Mouse (Mus musculus) CD4-positive, CD25-positive, alpha-beta regulatory T cell, adult 2 months (primary cell): ENCODE data around the gene Vdac1.
A peak's percentile ranks its signal among the peaks of the same experiment; 100 is the strongest.
"Not testable (repeated sequence)": the region's sequence is repeated elsewhere in the genome, so short reads cannot be mapped to it uniquely, and the experiment has no call there.

Source experiments
- DNase-seq: peaks from one replicate; pipeline ENCODE4 v3.0.0-alpha.2; 2012; ENCODE audit warnings: low read depth, low spot score

Gene Vdac1

GRCm38 (mm10) chr11:52370538-52370937 lies 9.9 kb downstream of the Vdac1 start:
- DNase-seq: no peak

- no peak for DNase-seq
Measured at GRCm38 (mm10) chr11:52373841-52374240, 13.2 kb downstream of the Vdac1 start.

- DNase-seq: peak; percentile 77
Measured at GRCm38 (mm10) chr11:52374340-52374739, 13.7 kb downstream of the Vdac1 start.

- no peak for DNase-seq
Measured at GRCm38 (mm10) chr11:52377579-52377978, 16.9 kb downstream of the Vdac1 start.

DNA sequence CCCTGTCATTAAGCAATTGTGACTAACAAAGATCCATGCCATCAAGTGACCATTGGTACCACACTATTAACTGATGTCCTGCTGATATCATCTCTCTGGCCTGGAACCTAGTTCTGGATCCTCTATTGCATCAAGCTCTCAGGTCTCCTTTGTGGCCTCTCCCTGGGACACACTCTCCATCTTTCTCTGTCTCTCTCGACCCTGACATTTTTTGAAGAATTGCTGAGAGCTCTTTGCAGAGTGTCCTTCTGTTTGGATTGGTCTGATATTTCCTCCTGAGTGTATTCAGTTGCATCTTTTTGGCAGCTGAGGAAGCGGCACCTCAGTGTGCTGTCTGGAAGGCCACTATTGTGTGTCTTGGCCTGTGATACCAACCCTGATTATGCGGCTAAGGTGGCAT lies 18.6 kb downstream of the Vdac1 start:
- no peak for DNase-seq

GRCm38 (mm10) chr11:52383741-52384140 lies 23.1 kb downstream of the Vdac1 start:
- DNase-seq: no peak

GRCm38 (mm10) chr11:52384667-52385066 lies 24.0 kb downstream of the Vdac1 start:
- peak; percentile 51 for DNase-seq

DNA sequence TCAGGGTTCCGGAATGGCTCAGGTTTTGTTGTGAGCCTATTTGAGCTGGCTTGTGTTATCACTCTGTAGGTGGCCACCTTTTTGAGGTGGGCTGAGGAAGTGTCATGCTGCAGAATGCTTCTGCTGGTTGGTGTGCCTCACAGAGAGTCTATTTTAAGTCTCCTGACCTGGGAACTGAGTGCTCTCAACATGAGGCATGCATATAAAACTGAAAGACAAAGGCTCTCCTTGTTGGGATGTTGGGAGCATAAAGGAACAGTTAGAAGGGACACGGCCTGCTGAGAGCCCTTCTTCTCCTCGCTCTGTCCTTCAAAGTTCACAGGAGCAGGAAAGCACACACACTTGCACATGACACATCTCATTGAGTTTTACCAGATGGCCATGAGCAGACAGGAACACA lies 26.2 kb downstream of the Vdac1 start:
- DNase-seq: no peak

DNA sequence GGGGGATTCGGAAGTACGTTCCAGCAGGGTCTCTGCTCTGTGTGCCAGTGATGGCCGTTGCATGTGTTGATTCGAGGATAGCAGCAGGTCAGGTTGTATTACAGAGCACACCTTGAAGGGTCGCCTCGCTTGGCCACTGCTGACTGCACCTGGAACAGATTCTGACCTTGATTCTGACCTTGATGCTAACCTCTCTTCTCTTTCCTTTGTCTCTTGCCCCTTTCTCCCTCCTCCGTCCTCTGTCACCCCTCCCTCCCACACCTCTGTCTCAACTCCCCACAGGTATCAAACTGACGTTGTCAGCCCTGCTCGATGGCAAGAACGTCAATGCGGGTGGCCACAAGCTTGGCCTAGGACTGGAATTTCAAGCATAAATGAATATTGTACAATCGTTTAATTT lies 27.5 kb downstream of the Vdac1 start:
- no peak for DNase-seq

DNA sequence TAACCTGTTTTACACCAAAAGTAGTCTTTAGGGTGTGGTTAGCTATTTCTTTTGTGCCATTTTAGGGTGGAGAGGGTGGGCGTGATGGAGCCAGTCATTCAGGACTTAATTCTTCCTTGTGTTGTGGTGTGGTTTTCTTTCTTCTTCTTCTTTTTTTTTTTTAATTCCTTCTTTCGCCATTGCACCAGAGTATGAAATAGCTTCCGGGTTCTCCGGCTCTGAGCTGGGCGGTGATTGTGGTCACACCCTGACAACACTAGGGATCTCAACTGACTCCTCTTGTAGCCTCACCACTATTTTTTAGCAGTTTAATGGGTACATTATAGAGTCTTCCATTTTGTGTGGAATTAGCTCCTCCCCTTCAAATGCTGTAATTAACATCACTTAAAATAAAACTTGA lies 28.3 kb downstream of the Vdac1 start:
- DNase-seq: not testable (repeated sequence)

GRCm38 (mm10) chr11:52389933-52390332 lies 29.3 kb downstream of the Vdac1 start:
- no peak for DNase-seq

DNA sequence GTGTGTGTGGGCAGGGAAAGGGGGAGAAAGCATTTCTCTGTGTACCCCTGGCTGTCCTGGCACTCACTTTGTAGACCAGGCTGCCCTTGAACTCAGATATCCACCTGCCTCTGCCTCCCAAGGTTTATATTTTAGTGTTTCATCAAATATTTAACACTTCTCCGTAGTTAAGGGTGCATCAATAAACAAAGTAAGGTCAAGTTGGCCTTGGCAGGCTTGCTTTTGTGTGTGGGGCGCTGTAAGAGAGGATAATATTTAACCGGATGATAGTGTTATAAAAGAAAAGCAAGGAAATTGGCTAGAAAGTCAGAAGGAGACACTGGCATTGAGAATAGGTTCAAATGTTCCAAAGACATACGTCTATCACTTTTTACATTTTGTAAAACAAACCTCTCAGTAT lies 33.8 kb downstream of the Vdac1 start:
- DNase-seq: no peak

DNA sequence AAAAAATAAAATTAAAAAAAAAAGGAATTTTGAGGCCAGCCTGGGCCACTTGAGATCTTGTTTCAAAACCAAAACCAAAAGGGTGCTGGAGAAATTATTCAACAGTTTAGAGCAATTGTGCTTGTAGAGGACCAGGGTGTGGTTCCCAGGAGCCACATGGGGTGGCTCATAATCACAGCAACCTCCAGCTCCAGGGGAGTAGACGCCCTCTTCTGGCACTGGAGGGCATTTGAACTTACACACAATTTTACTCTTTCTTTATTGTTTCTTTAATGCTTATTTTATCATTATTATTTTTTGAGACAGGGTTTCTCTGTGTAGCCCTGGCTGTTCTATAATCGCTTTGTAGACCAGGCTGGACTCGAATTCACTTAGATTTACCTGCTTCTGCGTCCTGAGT lies 34.7 kb downstream of the Vdac1 start:
- DNase-seq: peak; percentile 52

DNA sequence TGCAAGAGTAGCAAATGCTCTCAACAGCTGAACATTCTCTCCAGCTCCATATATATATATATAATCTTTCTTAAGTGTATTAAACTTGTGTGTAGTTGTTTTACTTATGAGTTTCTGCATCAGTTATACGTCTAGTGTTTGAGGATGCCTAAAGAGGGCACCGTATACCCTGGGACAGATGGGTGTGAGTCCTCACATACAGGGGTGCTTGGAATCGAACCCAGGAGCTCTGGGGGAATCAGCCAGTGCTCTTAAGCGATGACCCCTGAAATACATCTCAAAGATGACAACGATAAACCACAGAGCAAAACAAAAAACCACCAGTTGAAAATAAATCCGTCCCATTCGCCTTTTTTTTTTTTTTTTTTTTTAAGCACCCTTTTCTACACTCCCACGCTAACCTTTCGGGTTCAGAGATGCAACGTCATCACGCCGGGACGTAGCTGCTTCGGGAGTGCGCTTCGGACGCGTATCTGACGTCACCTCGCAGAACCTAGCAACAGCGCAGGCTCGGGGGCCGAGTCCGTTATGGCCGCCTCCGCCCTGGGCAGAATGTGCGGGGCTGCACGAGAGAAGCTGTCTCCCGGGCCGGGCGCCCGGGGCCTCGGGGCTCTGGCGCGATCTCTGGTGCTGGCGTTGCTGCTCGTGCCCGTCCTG lies 35.4 kb downstream of the Vdac1 start, which contains the start of gene 9530068E07Rik:
9530068E07Rik (plus strand) TSS at position 489 of the 657 bp plus-strand sequence.
- peak; percentile 98 for DNase-seq

DNA sequence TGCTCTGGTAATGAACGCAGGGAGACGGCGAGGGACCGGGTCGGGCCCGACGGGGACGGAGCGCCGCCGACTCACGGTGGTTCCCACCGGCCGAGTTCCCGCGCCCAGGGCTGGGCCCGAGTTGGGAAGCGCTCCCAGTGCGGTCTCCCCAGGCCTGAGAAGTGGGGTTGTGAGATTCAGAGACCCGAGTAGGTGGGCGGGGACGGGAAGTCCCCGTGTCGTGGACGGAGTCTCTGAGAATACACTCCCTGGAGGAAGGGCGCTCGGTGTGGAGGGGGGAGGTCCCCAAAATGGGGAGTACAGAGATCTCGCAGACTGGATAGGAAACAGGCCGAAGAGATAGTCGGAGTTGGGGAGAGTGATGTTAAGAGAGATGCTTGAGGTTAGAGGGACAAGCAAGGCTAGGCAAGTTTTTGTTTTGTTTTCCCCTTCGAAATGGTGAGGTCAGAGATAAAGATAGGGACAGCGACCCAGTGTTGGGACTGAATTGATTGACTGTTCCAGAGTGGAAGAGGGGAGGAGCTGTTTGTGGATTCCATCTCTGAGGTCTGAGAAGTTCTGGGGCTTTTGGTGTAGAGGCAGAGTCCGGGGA lies 36.0 kb downstream of the Vdac1 start:
- peak; percentile 77 for DNase-seq

GRCm38 (mm10) chr11:52397385-52397987 lies 36.8 kb downstream of the Vdac1 start:
- peak; percentile 61 for DNase-seq

GRCm38 (mm10) chr11:52401476-52401875 lies 40.8 kb downstream of the Vdac1 start:
- DNase-seq: no peak

DNA sequence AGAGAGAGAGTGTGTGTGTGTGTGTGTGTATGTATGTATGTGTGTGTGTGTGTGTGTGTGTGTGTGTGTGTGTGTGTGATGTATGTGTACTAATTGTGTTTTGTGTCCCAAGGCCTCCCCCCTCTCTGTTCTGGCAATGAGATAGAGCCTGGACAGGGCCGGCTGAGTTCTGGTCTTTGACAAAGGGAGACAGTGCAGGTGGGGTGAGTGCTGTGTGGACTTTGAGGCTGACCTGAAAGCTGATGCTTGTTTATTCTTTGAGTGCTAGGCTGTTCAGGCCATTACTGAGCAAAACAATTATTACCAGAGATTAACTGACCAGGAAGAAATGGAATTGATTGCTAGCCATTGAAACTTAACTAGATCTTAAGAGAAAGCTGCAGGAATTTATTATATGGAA lies 41.9 kb downstream of the Vdac1 start:
- no peak for DNase-seq

- DNase-seq: no peak
Measured at GRCm38 (mm10) chr11:52404209-52404608, 43.5 kb downstream of the Vdac1 start.

GRCm38 (mm10) chr11:52405196-52405688 lies 44.6 kb downstream of the Vdac1 start:
- DNase-seq: no peak

DNA sequence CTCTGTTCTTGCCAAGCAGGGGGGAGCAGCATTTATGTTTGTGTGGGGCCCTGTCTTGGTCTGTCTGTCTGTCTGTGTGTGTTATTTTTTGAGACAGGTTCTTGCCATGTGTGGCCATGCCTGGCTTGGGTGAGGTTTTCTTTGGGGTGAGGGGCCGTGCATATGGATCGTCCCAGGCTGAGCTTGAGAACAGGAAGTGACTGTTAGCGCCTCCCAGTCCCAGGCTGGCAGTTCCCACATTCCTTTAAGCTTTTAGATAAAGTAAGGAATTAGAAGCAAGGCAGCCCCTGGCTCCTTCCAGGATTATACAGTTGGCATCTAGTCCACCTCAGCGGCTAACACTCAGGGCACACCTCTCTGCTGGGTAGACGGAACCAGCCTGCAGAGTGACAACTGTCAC lies 48.7 kb downstream of the Vdac1 start:
- no peak for DNase-seq

- no peak for DNase-seq
Measured at GRCm38 (mm10) chr11:52418358-52418757, 57.7 kb downstream of the Vdac1 start.

- DNase-seq: peak; percentile 43
Measured at GRCm38 (mm10) chr11:52419246-52419645, 58.6 kb downstream of the Vdac1 start.
